Mouse (Mus musculus) thymus, adult 2 months (tissue): ENCODE measurements around the gene Nkain4.
A peak's percentile ranks its signal among the peaks of the same experiment; 100 is the strongest.

ENCODE experiments used
- CTCF ChIP-seq: fragments of 200-500 bp; IDR thresholded peaks from 2 replicates; pipeline ENCODE4 v1.5.1; 2012; ENCODE audit warnings: mild to moderate bottlenecking, control low read depth, low read length, moderate library complexity, borderline replicate concordance; ENCODE audit not compliant: control insufficient read depth, poor library complexity, insufficient read depth; ENCODE audit errors: extremely low read depth
- POLR2A ChIP-seq: fragments of 200-500 bp; IDR thresholded peaks from 2 replicates; pipeline ENCODE4 v1.6.1; 2012; ENCODE audit warnings: mild to moderate bottlenecking, low read length, control low read depth, moderate library complexity; ENCODE audit not compliant: control insufficient read depth, poor library complexity, insufficient read depth; ENCODE audit errors: extremely low read depth

GRCm38 (mm10) chr2:180920810-180921400, 33.6 kb downstream of the Nkain4 start, which contains the start of gene Ythdf1:
- no peak for TF ChIP-seq CTCF
- peak; percentile 66 for TF ChIP-seq POLR2A
